Mouse (Mus musculus): Measurements from ENCODE around the gene Aimp1. TPM values are rescaled to one million over a fixed set of nuclear protein-coding genes. Genes with fewer than 3 reads are reported as not detected.

Gene Aimp1
- 52.7 and 59.8 TPM in 2 replicates for polyA plus RNA-seq (2015; fragmentation: Nextera tagmentation; extraction: Ambion mirVana)

DNA sequence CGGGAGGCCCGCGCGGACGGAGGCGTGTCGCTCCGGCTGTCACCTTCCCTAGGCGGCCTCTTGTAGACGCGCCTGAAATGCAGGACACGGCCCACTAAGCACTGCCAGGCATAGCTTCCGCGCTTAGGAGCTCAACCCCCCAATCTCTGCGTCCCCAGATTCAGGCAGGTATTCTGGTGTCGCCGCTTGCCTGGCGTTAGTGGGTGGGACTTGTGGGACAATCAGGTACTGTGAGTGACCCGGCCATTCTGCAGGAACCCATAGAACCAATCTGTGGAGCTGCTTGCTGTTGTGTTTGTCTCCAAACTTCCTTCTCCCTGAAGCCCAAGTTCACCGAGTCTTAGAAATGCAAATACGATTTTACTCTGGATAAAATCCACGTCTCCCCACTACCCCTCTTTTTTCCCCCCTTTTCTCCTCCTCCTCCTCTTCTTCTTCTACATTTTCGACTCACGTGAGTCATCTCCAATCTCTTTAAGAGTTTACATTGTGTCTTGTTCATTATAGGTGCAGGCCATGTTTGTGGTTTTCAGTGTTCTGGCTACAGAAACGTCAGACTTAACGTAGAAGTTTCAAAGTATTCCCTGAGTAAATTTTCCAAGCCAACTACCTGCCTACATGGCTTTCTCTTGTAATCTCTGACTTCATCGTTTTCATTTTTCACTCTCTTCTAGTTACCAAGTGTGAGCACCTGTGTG is at the start of gene Aimp1:
TSS of gene Aimp1 (minus strand) at position 140 of the 698 bp plus-strand sequence.
- peak within 1 kb of the TSS; percentile 80 for H3K4me3 ChIP-seq (ENCODE audit: low read length)
- no peaks in the 10 kb centered on the region for H3K36me3 ChIP-seq (ENCODE audit: control insufficient read depth, insufficient read depth, low read length)
- no peak for ATAC-seq
- H3K4me2 ChIP-seq (ENCODE audit: low read length) = peak within 1 kb of the TSS; percentile 83
- H3K27ac ChIP-seq (ENCODE audit: low read depth, low read length) = peak within 1 kb of the TSS; percentile 93
- H3K9me3 ChIP-seq (ENCODE audit: control insufficient read depth, low read length) = no peaks in the 10 kb centered on the region
- peak within 1 kb of the TSS; percentile 93 for H3K9ac ChIP-seq (ENCODE audit: low read depth, low read length)
- H3K27me3 ChIP-seq (replicated peaks; ENCODE audit: control insufficient read depth, insufficient read depth, low read length) = no peaks in the 10 kb centered on the region
- 2% methylated on average over 24 of the region's 27 CpGs for whole genome bisulfite sequencing
- peaks cover 19% of the 10 kb centered on the region for H3K4me1 ChIP-seq (ENCODE audit: control insufficient read depth, insufficient read depth, low read depth, low read length)

DNA sequence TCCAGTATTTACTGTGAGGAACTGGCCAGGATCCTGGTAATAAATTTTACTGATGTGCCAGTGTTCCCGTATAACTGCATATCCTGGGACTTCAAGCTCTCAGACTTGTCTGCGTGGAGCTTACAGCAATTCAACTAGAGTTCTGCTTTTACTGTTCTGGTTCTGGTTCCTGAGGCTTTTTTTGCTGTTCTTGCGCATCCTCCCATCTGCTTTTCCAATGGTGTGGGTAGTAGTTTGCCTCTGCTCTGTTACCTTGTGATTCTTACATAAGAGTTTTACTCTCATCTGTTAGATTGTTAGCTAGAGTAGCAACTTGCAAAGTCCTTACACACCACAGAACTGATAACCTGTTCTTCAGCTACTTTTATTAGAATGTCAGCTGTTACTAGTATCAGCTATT is 40.2 kb upstream of the Aimp1 start:
- no peak overlapping the region for H3K27ac ChIP-seq (ENCODE audit: low read depth, low read length)
- no peak for ATAC-seq
- WGBS = 93% methylated on average over 3 of the region's 3 CpGs
- no peak overlapping the region for H3K4me2 ChIP-seq (ENCODE audit: low read length)
- H3K36me3 ChIP-seq (ENCODE audit: control insufficient read depth, insufficient read depth, low read length) = no peaks in the 10 kb centered on the region; the same call in none of the 2 replicates
- no peaks in the 10 kb centered on the region for H3K4me1 ChIP-seq (ENCODE audit: control insufficient read depth, insufficient read depth, low read depth, low read length)
- no peaks in the 10 kb centered on the region for H3K9me3 ChIP-seq (ENCODE audit: control insufficient read depth, low read length)
- no peak overlapping the region for H3K9ac ChIP-seq (ENCODE audit: low read depth, low read length)
- no peaks in the 10 kb centered on the region for H3K27me3 ChIP-seq (replicated peaks; ENCODE audit: control insufficient read depth, insufficient read depth, low read length)
- no peak overlapping the region for H3K4me3 ChIP-seq (ENCODE audit: low read length)

DNA sequence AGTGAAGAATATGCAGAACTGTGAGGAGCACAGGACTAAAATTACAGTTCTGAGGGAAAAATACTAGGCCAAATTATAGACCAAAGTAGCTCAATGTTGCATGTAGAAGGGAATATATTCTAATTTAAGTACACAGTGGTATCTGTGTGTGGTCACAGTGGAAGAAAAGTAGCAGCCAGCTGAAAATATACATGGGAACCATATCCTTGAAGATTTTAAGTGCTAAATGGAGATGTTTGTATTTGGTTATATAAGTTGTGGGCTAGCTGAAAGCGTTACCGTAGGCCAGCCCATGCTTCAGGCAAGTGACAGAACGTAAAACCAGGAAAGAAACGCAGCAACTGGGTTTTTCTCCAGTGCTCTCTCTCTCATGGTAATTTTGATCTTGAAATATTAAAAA is 33.1 kb upstream of the Aimp1 start:
- ATAC-seq = no peak
- no peak overlapping the region for H3K9ac ChIP-seq (ENCODE audit: low read depth, low read length)
- H3K36me3 ChIP-seq (ENCODE audit: control insufficient read depth, insufficient read depth, low read length) = no peaks in the 10 kb centered on the region
- no peaks in the 10 kb centered on the region for H3K4me1 ChIP-seq (ENCODE audit: control insufficient read depth, insufficient read depth, low read depth, low read length)
- no peaks in the 10 kb centered on the region for H3K27me3 ChIP-seq (replicated peaks; ENCODE audit: control insufficient read depth, insufficient read depth, low read length)
- no peak overlapping the region for H3K27ac ChIP-seq (ENCODE audit: low read depth, low read length)
- no peak overlapping the region for H3K4me3 ChIP-seq (ENCODE audit: low read length)
- H3K4me2 ChIP-seq (ENCODE audit: low read length) = no peak overlapping the region
- no peaks in the 10 kb centered on the region for H3K9me3 ChIP-seq (ENCODE audit: control insufficient read depth, low read length)
- 97% methylated on average over 4 of the region's 4 CpGs for WGBS

DNA sequence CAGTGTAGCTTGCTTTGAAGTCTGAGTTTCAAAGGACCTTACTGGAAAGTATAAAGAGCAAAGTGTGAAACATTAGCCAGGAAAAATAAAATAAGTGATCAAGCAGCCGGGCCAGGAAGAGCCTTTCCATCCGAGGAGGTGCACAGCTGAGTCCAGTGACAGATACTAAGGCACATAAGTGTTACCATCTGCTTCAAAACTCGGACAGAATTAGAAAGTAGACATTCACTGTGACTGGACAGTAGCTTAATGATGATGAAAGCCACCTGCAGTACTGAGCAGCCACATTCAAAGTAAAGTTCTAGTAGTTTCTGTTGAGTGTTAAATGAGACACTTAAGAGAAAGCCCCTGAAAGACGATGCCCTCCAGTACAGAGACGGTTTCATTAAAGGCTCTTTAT is 29.7 kb upstream of the Aimp1 start:
- Histone ChIP-seq H3K4me1 (ENCODE audit: control insufficient read depth, insufficient read depth, low read depth, low read length) (no peaks in the 10 kb centered on the region), H3K27ac (ENCODE audit: low read depth, low read length) (no peak overlapping the region), H3K9me3 (ENCODE audit: control insufficient read depth, low read length) (no peaks in the 10 kb centered on the region), H3K27me3 (replicated peaks; ENCODE audit: control insufficient read depth, insufficient read depth, low read length) (no peaks in the 10 kb centered on the region), H3K4me2 (ENCODE audit: low read length) (no peak overlapping the region), H3K36me3 (ENCODE audit: control insufficient read depth, insufficient read depth, low read length) (0 out of 2 replicates have a peak, but pooled peaks cover 2% of the 10 kb centered on the region), H3K9ac (ENCODE audit: low read depth, low read length) (no peak overlapping the region), H3K4me3 (ENCODE audit: low read length) (no peak overlapping the region)
- WGBS = 80% methylated on average over 5 of the region's 5 CpGs
- ATAC-seq = no peak

DNA sequence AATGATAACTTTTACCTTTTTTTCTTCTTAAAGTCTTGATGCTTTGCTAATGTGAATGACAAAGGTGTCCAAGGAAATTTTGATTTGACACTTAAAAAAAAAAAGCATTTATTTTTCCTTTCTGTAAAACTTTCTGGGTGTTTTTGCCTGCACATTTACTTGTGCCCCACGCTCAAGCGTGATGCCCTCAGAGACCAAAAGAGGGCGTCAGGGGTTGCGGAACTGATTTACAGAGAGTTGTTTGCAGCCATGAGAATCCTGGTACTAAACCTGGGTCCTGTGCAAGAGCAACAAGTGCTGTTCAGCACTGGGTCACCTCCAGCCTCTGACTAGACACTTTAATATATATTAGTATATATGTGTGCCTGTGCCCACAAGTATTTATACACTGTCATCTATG is 22.8 kb upstream of the Aimp1 start:
- WGBS = 82% methylated on average over 4 of the region's 4 CpGs
- no peak for ATAC-seq

DNA sequence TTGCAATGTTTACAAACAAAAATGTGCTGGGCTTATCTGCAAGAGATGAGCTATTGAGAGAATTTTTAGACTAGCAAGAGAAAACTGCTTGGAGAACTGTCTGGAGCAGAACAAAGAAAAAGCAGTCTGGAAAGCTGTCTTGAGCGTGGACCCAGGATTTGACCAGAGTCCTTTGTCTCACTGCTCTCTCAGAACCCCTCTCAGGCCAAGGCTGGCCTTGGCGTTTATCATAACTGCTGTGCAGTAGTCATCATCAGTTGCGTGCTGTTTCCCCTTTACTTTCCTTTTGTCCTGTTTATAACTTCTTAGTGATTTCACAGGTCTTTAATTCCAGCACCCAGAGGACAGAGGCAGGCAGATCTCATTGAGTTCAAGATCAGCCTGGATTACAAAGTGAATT is 20.0 kb upstream of the Aimp1 start:
- 94% methylated on average over 3 of the region's 3 CpGs for WGBS
- Histone ChIP-seq H3K36me3 (ENCODE audit: control insufficient read depth, insufficient read depth, low read length) (no peaks in the 10 kb centered on the region), H3K27me3 (replicated peaks; ENCODE audit: control insufficient read depth, insufficient read depth, low read length) (no peaks in the 10 kb centered on the region), H3K9ac (ENCODE audit: low read depth, low read length) (no peak overlapping the region), H3K4me2 (ENCODE audit: low read length) (no peak overlapping the region), H3K4me1 (ENCODE audit: control insufficient read depth, insufficient read depth, low read depth, low read length) (no peaks in the 10 kb centered on the region), H3K27ac (ENCODE audit: low read depth, low read length) (no peak overlapping the region), H3K9me3 (ENCODE audit: control insufficient read depth, low read length) (no peaks in the 10 kb centered on the region), H3K4me3 (ENCODE audit: low read length) (no peak overlapping the region)
- ATAC-seq = no peak

More for the DNA sequence above, 22.8 kb upstream of the Aimp1 start:
- Histone ChIP-seq H3K27ac (ENCODE audit: low read depth, low read length) (no peak overlapping the region), H3K36me3 (ENCODE audit: control insufficient read depth, insufficient read depth, low read length) (0 out of 2 replicates have a peak, but pooled peaks cover under 1% of the 10 kb centered on the region), H3K27me3 (replicated peaks; ENCODE audit: control insufficient read depth, insufficient read depth, low read length) (no peaks in the 10 kb centered on the region), H3K9me3 (ENCODE audit: control insufficient read depth, low read length) (no peaks in the 10 kb centered on the region), H3K4me3 (ENCODE audit: low read length) (no peak overlapping the region), H3K4me2 (ENCODE audit: low read length) (no peak overlapping the region), H3K9ac (ENCODE audit: low read depth, low read length) (no peak overlapping the region), H3K4me1 (ENCODE audit: control insufficient read depth, insufficient read depth, low read depth, low read length) (no peaks in the 10 kb centered on the region)

DNA sequence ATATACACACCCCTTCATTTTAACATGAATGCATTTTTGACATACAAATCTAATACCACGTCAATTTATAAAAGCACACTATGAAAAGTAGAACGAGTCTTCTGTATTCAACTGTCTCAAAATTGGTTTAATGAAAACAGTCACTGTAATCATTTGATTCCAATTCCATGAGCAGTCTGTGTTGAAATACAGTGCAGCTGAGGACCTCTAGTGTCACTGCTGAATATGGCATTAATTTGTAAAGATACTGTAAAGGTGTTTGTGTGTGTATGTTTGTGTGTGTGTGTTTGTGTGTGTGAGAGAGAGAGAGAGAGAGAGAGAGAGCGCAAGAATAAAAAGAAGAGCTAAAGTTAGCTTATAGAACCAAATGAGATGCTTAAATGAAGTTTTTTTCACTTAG is 17.2 kb upstream of the Aimp1 start:
- no peaks in the 10 kb centered on the region for H3K9me3 ChIP-seq (ENCODE audit: control insufficient read depth, low read length)
- ATAC-seq = peak; percentile 60; the same call in 1 of the 2 replicates
- WGBS = 80% methylated on average over 3 of the region's 3 CpGs
- no peak overlapping the region for H3K4me2 ChIP-seq (ENCODE audit: low read length)
- no peak overlapping the region for H3K4me3 ChIP-seq (ENCODE audit: low read length)
- H3K36me3 ChIP-seq (ENCODE audit: control insufficient read depth, insufficient read depth, low read length) = no peaks in the 10 kb centered on the region
- no peak overlapping the region for H3K9ac ChIP-seq (ENCODE audit: low read depth, low read length)
- no peaks in the 10 kb centered on the region for H3K4me1 ChIP-seq (ENCODE audit: control insufficient read depth, insufficient read depth, low read depth, low read length)
- H3K27me3 ChIP-seq (replicated peaks; ENCODE audit: control insufficient read depth, insufficient read depth, low read length) = no peaks in the 10 kb centered on the region
- no peak overlapping the region for H3K27ac ChIP-seq (ENCODE audit: low read depth, low read length)

DNA sequence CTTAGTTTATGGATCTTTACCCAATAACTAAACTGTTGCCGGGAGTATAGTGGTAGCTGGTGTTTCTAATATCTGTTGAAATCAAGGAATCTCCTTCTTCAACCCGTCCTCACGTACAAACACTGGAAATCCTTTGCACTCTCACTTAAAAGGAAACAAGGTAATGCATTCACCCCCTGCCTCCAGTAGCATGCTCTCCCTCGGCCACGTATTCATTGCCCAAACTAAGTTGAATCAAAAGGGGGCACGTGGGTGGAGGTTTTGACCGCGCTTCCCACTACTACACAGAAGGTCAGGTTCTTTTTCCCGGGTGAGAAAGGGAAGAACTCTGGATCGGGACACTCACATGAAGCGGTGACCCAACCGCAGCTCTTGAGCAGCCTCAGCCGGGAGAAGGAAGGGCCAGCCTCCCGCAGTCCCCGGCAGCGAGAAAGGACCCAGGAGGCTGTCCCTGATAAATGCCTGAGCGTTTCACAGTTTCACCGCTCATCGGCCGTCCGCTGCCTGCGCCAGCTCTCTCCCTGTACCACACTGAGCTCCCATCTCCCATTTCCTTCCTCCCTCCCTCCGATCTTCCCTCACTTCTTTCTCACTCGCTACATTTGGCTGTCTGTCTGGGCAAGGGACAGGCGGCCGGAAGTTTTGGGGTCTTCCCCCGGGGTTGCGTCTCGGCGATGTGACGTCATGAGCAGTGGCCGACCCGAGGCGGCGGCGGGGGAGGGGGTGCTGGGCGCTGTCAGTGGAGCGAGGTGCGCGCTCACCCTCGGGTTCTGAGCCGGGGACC is 531 bp downstream of the Aimp1 start, which contains the start of gene Tbck:
TSS of gene Tbck (plus strand) at position 698 of the 784 bp plus-strand sequence.
- Histone ChIP-seq H3K36me3 (ENCODE audit: control insufficient read depth, insufficient read depth, low read length) (no peaks in the 10 kb centered on the region), H3K9ac (ENCODE audit: low read depth, low read length) (peak within 1 kb of the TSS; percentile 93), H3K4me3 (ENCODE audit: low read length) (peak within 1 kb of the TSS; percentile 80), H3K4me2 (ENCODE audit: low read length) (peak within 1 kb of the TSS; percentile 83), H3K27ac (ENCODE audit: low read depth, low read length) (peak within 1 kb of the TSS; percentile 93), H3K27me3 (replicated peaks; ENCODE audit: control insufficient read depth, insufficient read depth, low read length) (no peaks in the 10 kb centered on the region), H3K4me1 (ENCODE audit: control insufficient read depth, insufficient read depth, low read depth, low read length) (peaks cover 19% of the 10 kb centered on the region), H3K9me3 (ENCODE audit: control insufficient read depth, low read length) (no peaks in the 10 kb centered on the region)
- WGBS = under 1% methylated on average over 42 of the region's 42 CpGs
- peak; percentile 98 for ATAC-seq

DNA sequence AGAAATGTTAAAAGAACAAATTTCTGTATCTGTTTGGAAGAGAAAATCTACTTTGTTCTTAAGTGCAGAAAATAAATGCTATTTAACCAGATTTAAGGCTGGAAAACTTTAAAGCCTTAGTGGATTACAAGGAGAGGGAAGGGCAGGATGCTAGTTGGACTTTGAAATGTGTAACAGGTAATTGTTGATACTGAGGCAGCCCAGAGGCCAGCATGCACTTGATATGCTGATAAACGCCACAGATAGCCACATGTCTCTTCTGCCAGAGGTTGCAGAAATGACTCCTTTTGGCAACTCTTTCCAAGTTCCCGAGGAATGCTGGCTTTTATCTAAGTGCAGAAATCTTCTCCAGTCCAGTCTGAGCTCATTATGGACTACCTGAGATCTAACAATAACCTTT is 6.7 kb downstream of the Aimp1 start:
- Histone ChIP-seq H3K4me3 (ENCODE audit: low read length) (no peak overlapping the region), H3K9me3 (ENCODE audit: control insufficient read depth, low read length) (no peaks in the 10 kb centered on the region), H3K36me3 (ENCODE audit: control insufficient read depth, insufficient read depth, low read length) (peaks cover 6% of the 10 kb centered on the region), H3K27ac (ENCODE audit: low read depth, low read length) (no peak overlapping the region), H3K4me1 (ENCODE audit: control insufficient read depth, insufficient read depth, low read depth, low read length) (peaks cover 4% of the 10 kb centered on the region), H3K4me2 (ENCODE audit: low read length) (no peak overlapping the region), H3K9ac (ENCODE audit: low read depth, low read length) (no peak overlapping the region), H3K27me3 (replicated peaks; ENCODE audit: control insufficient read depth, insufficient read depth, low read length) (no peaks in the 10 kb centered on the region)
- ATAC-seq = no peak
- 91% methylated on average over 2 of the region's 2 CpGs for WGBS

All from hindbrain, embryonic 16.5 days (tissue).